Mouse (Mus musculus) retina, postnatal 1 day (tissue): ENCODE results near the gene Bpi.

Experiments
- DNase-seq: peaks from one replicate; pipeline ENCODE4 v3.0.0-alpha.2; 2012

Gene Bpi

GRCm38 (mm10) chr2:158258005-158258418 lies at the start of gene Bpi:
TSS of gene Bpi (plus strand) at chr2:158258094.
- no peak for DNase-seq

- DNase-seq, result no peak
Measured at GRCm38 (mm10) chr2:158209776-158210175, 48.1 kb upstream of the Bpi start.

- DNase-seq, result no peak
Measured at GRCm38 (mm10) chr2:158210503-158210902, 47.4 kb upstream of the Bpi start.

GRCm38 (mm10) chr2:158210958-158211357 lies 46.9 kb upstream of the Bpi start:
- DNase-seq, result peak; percentile 58

- DNase-seq, result no peak
Measured at GRCm38 (mm10) chr2:158211764-158212471, 46.0 kb upstream of the Bpi start.

- DNase-seq, result no peak
Measured at GRCm38 (mm10) chr2:158215283-158216117, 42.4 kb upstream of the Bpi start.

- DNase-seq, result no peak
Measured at GRCm38 (mm10) chr2:158216510-158216909, 41.4 kb upstream of the Bpi start.

- DNase-seq, result no peak
Measured at GRCm38 (mm10) chr2:158219562-158219961, 38.3 kb upstream of the Bpi start.

GRCm38 (mm10) chr2:158221446-158222084 lies 36.3 kb upstream of the Bpi start:
- no peak for DNase-seq

GRCm38 (mm10) chr2:158222664-158223063 lies 35.2 kb upstream of the Bpi start:
- DNase-seq, result no peak

- no peak for DNase-seq
Measured at GRCm38 (mm10) chr2:158223497-158223896, 34.4 kb upstream of the Bpi start.

GRCm38 (mm10) chr2:158225301-158225700 lies 32.6 kb upstream of the Bpi start:
- no peak for DNase-seq

GRCm38 (mm10) chr2:158228670-158229502 lies 29.0 kb upstream of the Bpi start, which contains the start of gene D630003M21Rik:
TSS of gene D630003M21Rik (minus strand) at chr2:158229222.
- DNase-seq, result peak; percentile 81

- DNase-seq, result no peak
Measured at GRCm38 (mm10) chr2:158229503-158229892, 28.4 kb upstream of the Bpi start.

- DNase-seq, result no peak
Measured at GRCm38 (mm10) chr2:158230617-158231016, 27.3 kb upstream of the Bpi start.

- no peak for DNase-seq
Measured at GRCm38 (mm10) chr2:158231071-158231470, 26.8 kb upstream of the Bpi start.

GRCm38 (mm10) chr2:158232414-158232813 lies 25.5 kb upstream of the Bpi start:
- peak; percentile 40 for DNase-seq

GRCm38 (mm10) chr2:158233106-158233505 lies 24.8 kb upstream of the Bpi start:
- DNase-seq, result no peak

GRCm38 (mm10) chr2:158236698-158237097 lies 21.2 kb upstream of the Bpi start:
- DNase-seq, result no peak

- DNase-seq, result no peak
Measured at GRCm38 (mm10) chr2:158238101-158238500, 19.8 kb upstream of the Bpi start.

- DNase-seq, result no peak
Measured at GRCm38 (mm10) chr2:158241126-158241738, 16.7 kb upstream of the Bpi start.
